Mouse (Mus musculus) adrenal gland, postnatal 10 days (tissue): ENCODE measurements at regions not wholly inside any gene's neighbourhood (a gene's known extent, or its start where the extent isn't known, plus 50 kb on each side); places are given as distances from the start of the nearest gene placed in this dataset.
A peak's percentile ranks its signal among the peaks of the same experiment; 100 is the strongest.
"Not testable (repeated sequence)": the region's sequence is repeated elsewhere in the genome, so short reads cannot be mapped to it uniquely, and the experiment has no call there.

Experiments used
- DNase-seq: peaks from one replicate; pipeline ENCODE4 v3.0.0; 2021; ENCODE audit warnings: mixed read lengths

- peak; percentile 54 for DNase-seq
These were observed 356.4 kb downstream of the Sox9 start for GRCm38 (mm10) chr11:113138462-113138861.

GRCm38 (mm10) chr11:113140595-113140994 lies 358.6 kb downstream of the Sox9 start:
- no peak for DNase-seq

GRCm38 (mm10) chr11:113142816-113143215 lies 360.8 kb downstream of the Sox9 start:
- no peak for DNase-seq

- DNase-seq = peak; percentile 81
These were observed 362.0 kb downstream of the Sox9 start for GRCm38 (mm10) chr11:113143839-113144627.

- no peak for DNase-seq
These were observed 363.7 kb downstream of the Sox9 start for GRCm38 (mm10) chr11:113145721-113146120.

- no peak for DNase-seq
These were observed 364.7 kb downstream of the Sox9 start for GRCm38 (mm10) chr11:113146762-113147161.

GRCm38 (mm10) chr11:113147535-113148197 lies 365.6 kb downstream of the Sox9 start:
- DNase-seq = peak; percentile 46

- DNase-seq = no peak
These were observed 366.1 kb downstream of the Sox9 start for GRCm38 (mm10) chr11:113148198-113148537.

GRCm38 (mm10) chr11:113155515-113155914 lies 373.5 kb downstream of the Sox9 start:
- no peak for DNase-seq

GRCm38 (mm10) chr11:113163941-113164340 lies 381.9 kb downstream of the Sox9 start:
- no peak for DNase-seq

GRCm38 (mm10) chr11:113164510-113164909 lies 382.5 kb downstream of the Sox9 start:
- no peak for DNase-seq

GRCm38 (mm10) chr11:113165069-113165795 lies 383.2 kb downstream of the Sox9 start:
- peak; percentile 93 for DNase-seq

- DNase-seq = peak; percentile 67
These were observed 384.5 kb downstream of the Sox9 start for GRCm38 (mm10) chr11:113166517-113166916.

- DNase-seq = peak; percentile 75
These were observed 390.6 kb downstream of the Sox9 start for GRCm38 (mm10) chr11:113172497-113173140.

- not testable (repeated sequence) for DNase-seq
These were observed 391.3 kb downstream of the Sox9 start for GRCm38 (mm10) chr11:113173317-113173716.

- DNase-seq = no peak
These were observed 392.0 kb downstream of the Sox9 start for GRCm38 (mm10) chr11:113174011-113174507.

- DNase-seq = peak; percentile 56
These were observed 393.3 kb downstream of the Sox9 start for GRCm38 (mm10) chr11:113175323-113175722.

- DNase-seq = peak; percentile 68
These were observed 394.2 kb downstream of the Sox9 start for GRCm38 (mm10) chr11:113176183-113176582.

- no peak for DNase-seq
These were observed 396.4 kb downstream of the Sox9 start for GRCm38 (mm10) chr11:113178375-113178774.

GRCm38 (mm10) chr11:113180008-113180407 lies 398.0 kb downstream of the Sox9 start:
- no peak for DNase-seq

GRCm38 (mm10) chr11:113182083-113182861 lies 400.2 kb downstream of the Sox9 start:
- DNase-seq = no peak

- no peak for DNase-seq
These were observed 401.5 kb downstream of the Sox9 start for GRCm38 (mm10) chr11:113183556-113183955.
